Mouse (Mus musculus): ENCODE measurements at regions not wholly inside any gene's neighbourhood (a gene's known extent, or its start where the extent isn't known, plus 50 kb on each side); places are given as distances from the start of the nearest gene placed in this dataset.
"Not testable (repeated sequence)": the region's sequence is repeated elsewhere in the genome, so short reads cannot be mapped to it uniquely, and the experiment has no call there.

GRCm38 (mm10) chr12:77058596-77059190 is 96.7 kb upstream of the Max start:
- in situ Hi-C loops (cut with MboI, MseI): no loop called here

- in situ Hi-C loops (cut with MboI, MseI): no loop called here
These were observed 94.9 kb upstream of the Max start for GRCm38 (mm10) chr12:77056748-77057370.

GRCm38 (mm10) chr12:77054700-77055099 is 92.7 kb upstream of the Max start:
- in situ Hi-C loops (cut with MboI, MseI): no loop called here

- in situ Hi-C loops (cut with MboI, MseI): no loop called here
These were observed 92.2 kb upstream of the Max start for GRCm38 (mm10) chr12:77054211-77054610.

GRCm38 (mm10) chr12:77052853-77053252 is 90.9 kb upstream of the Max start:
- in situ Hi-C loops (cut with MboI, MseI): no loop called here

- in situ Hi-C loops (cut with MboI, MseI): no loop called here
These were observed 86.4 kb upstream of the Max start for GRCm38 (mm10) chr12:77048380-77048779.

- in situ Hi-C loops (cut with MboI, MseI): no loop called here
These were observed 85.3 kb upstream of the Max start for GRCm38 (mm10) chr12:77047273-77047672.

GRCm38 (mm10) chr12:77045956-77046355 is 84.0 kb upstream of the Max start:
- in situ Hi-C loops (cut with MboI, MseI): no loop called here

- in situ Hi-C loops (cut with MboI, MseI): no loop called here
These were observed 83.4 kb upstream of the Max start for GRCm38 (mm10) chr12:77045356-77045755.

GRCm38 (mm10) chr12:77042356-77042755 is 80.4 kb upstream of the Max start:
- in situ Hi-C loops (cut with MboI, MseI): no loop called here

GRCm38 (mm10) chr12:77041141-77041540 is 79.1 kb upstream of the Max start:
- in situ Hi-C loops (cut with MboI, MseI): no loop called here

GRCm38 (mm10) chr12:77039953-77040305 is 77.9 kb upstream of the Max start:
- in situ Hi-C loops (cut with MboI, MseI): no loop called here

GRCm38 (mm10) chr12:77039295-77039952 is 77.4 kb upstream of the Max start:
- in situ Hi-C loops (cut with MboI, MseI): no loop called here

- in situ Hi-C loops (cut with MboI, MseI): no loop called here
These were observed 73.7 kb upstream of the Max start for GRCm38 (mm10) chr12:77035676-77036075.

GRCm38 (mm10) chr12:77031448-77031847 is 69.4 kb upstream of the Max start:
- in situ Hi-C loops (cut with MboI, MseI): no loop called here

- in situ Hi-C loops (cut with MboI, MseI): no loop called here
These were observed 63.5 kb upstream of the Max start for GRCm38 (mm10) chr12:77025431-77025879.

GRCm38 (mm10) chr12:77022538-77022937 is 60.5 kb upstream of the Max start:
- in situ Hi-C loops (cut with MboI, MseI): no loop called here

GRCm38 (mm10) chr12:77021881-77022280 is 59.9 kb upstream of the Max start:
- in situ Hi-C loops (cut with MboI, MseI): no loop called here

GRCm38 (mm10) chr12:77019708-77020511 is 57.9 kb upstream of the Max start:
- in situ Hi-C loops (cut with MboI, MseI): no loop called here

- in situ Hi-C loops (cut with MboI, MseI): not testable (repeated sequence)
These were observed 57.1 kb upstream of the Max start for GRCm38 (mm10) chr12:77019148-77019547.

GRCm38 (mm10) chr12:77018373-77018772 is 56.4 kb upstream of the Max start:
- in situ Hi-C loops (cut with MboI, MseI): no loop called here

- in situ Hi-C loops (cut with MboI, MseI): no loop called here
These were observed 52.9 kb upstream of the Max start for GRCm38 (mm10) chr12:77014908-77015307.

Measured in T-helper 2 cell (primary cell).